Mouse (Mus musculus): ENCODE results near the gene Vmn2r82.
"Not testable (repeated sequence)": the region's sequence is repeated elsewhere in the genome, so short reads cannot be mapped to it uniquely, and the experiment has no call there.

DNA sequence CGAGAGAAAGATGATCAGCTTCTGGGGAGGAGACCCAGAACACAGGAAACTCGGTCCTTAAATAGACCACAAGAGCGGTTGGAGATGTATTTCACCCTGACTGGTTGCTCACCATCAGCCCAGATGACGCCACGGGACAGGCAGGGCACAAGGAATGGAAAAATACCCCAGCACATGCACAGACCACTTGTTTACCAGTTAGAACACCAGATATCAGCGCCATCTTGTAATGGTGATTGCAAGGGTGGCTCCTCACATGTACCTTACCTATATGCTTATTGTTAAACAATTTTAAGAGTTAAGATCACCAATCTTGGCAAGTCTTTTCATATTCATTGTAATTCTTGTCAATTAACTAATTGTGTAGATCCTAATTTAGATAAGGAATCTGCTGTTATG, 61.5 kb downstream of the Vmn2r82 start:
- not testable (repeated sequence) for TF ChIP-seq CTCF (IDR thresholded peaks at IDR 0.05; ENCODE audit: insufficient read depth, low read length); POLR2A (IDR thresholded peaks at IDR 0.05; ENCODE audit: borderline replicate concordance, extremely low read depth, low read depth, low read length)

All from lung, adult 2 months (tissue).